Mouse (Mus musculus): ENCODE results near the gene Cks2. TPM values are rescaled to one million over a fixed set of nuclear protein-coding genes. Genes with fewer than 3 reads are reported as not detected.

Cks2 gene
- polyA plus RNA-seq, 1 experiment from 2014 or later, result 272 TPM

DNA sequence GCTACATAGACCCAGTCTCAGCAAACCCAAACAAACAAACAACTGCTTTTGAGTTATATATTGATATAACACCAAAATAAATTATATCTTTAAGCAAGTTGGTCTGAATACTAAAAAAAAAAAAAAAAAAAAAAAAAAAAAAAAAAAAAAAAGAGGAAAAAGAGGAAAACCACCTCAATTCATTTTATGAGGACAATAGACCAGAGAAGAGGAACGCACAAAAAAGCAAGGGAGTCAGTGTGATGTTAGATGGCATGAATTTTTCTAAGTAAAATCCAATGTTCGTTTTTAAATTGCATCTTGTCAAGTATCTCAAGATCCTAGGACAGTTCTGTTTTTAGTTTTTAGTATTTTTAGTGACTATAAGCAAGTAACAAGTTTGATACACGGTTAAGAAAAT, 3.6 kb upstream of the Cks2 start:
- 84% methylated on average over 3 of the region's 3 CpGs for WGBS

DNA sequence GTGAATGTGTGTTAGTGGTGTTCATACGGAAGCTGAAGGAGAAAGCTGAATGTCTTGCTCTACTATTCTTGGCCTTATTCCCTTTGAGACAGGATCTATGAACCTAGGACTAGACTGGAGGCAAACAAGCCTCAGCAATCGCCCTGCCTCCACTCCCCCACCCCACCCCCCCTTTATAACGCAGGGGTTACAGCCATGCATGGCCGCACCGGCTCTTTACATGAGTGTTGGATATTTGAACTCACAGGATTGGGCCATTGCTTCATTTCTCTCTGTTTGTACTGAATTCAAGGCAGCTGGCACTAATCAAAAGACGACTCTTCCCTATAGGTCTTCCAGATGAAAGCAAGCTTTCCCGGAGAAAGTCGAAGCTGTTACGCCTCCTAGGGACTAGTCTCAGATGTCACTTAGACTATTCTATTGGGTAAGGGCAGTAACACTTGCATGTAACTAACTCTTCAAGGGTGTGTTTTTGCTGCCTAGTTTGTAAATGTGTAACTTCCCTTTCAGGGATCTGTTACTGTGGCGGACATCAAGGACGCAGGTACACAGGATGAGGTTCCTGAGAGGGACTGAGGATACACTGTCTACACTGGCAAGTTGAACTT, 2.8 kb upstream of the Cks2 start:
- WGBS, result 37% methylated on average over 11 of the region's 11 CpGs
- Histone ChIP-seq H3K4me1 (peaks cover 16% of the 10 kb centered on the region), H3K9ac (no peak overlapping the region), H3K27ac (replicated peaks) (no peak overlapping the region), H3K4me2 (no peak overlapping the region), H3K4me3 (no peak overlapping the region), H3K9me3 (no peaks in the 10 kb centered on the region), H3K27me3 (replicated peaks) (no peaks in the 10 kb centered on the region), H3K36me3 (no peaks in the 10 kb centered on the region)
- no peak for ATAC-seq (ENCODE audit: extremely low read depth, insufficient number of reproducible peaks, low FRiP score, low TSS enrichment)

More for the DNA sequence above, 3.6 kb upstream of the Cks2 start:
- no peak overlapping the region for H3K4me3 ChIP-seq
- H3K9me3 ChIP-seq, result no peaks in the 10 kb centered on the region
- H3K27ac ChIP-seq (replicated peaks), result no peak overlapping the region
- H3K36me3 ChIP-seq, result no peaks in the 10 kb centered on the region
- H3K4me2 ChIP-seq, result no peak overlapping the region
- H3K27me3 ChIP-seq (replicated peaks), result no peaks in the 10 kb centered on the region
- no peak for ATAC-seq (ENCODE audit: extremely low read depth, insufficient number of reproducible peaks, low FRiP score, low TSS enrichment)
- H3K4me1 ChIP-seq, result peaks cover 7% of the 10 kb centered on the region
- H3K9ac ChIP-seq, result no peak overlapping the region

DNA sequence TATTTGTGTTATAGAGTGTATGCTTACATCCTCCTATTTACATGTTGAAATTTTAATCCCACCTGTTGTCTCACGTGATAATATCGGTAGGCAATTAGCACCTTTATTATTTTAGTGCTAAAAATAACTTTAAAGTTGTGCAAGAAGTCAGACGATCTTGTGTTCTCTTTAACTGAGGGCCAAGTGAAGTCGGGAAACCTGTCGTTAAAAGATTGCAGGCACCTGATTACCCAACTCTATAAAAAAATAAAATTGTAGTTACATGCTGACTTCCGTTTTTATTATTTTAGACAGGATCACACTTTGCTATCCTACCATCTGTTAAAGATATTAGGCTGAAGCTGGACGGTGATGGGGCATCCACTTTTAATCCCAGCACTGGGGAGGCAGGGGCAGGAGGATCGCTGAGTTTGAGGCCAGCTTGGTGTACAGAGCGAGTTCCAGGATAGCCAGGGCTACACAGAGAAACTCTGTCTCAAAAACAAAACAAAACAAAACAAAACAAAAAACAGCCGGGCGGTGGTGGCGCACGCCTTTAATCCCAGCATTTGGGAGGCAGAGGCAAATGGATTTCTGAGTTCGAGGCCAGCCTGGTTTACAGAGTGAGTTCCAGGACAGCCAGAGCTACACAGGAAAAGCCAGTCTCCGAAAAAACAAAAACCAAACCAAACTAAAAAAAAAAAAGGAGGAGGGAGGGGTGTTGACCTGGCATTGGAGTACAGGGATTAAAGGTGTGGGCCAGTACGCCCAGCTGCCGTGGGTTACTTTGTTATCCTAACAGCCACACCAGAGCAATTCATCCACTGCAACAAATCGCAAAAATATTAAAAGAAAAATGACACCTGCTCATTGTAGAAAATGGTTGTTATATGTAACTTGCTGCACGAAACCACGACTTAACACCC, 856 bp upstream of the Cks2 start:
- peak overlapping the region; percentile 80 for H3K4me2 ChIP-seq
- H3K27ac ChIP-seq (replicated peaks), result peak overlapping the region; percentile 82
- ATAC-seq (ENCODE audit: extremely low read depth, insufficient number of reproducible peaks, low FRiP score, low TSS enrichment), result no peak
- no peaks in the 10 kb centered on the region for H3K27me3 ChIP-seq (replicated peaks)
- H3K4me1 ChIP-seq, result peaks cover 32% of the 10 kb centered on the region
- H3K9me3 ChIP-seq, result no peaks in the 10 kb centered on the region
- WGBS, result 40% methylated on average over 20 of the region's 20 CpGs
- peak overlapping the region; percentile 92 for H3K4me3 ChIP-seq
- H3K36me3 ChIP-seq, result no peaks in the 10 kb centered on the region
- H3K9ac ChIP-seq, result peak overlapping the region; percentile 79

DNA sequence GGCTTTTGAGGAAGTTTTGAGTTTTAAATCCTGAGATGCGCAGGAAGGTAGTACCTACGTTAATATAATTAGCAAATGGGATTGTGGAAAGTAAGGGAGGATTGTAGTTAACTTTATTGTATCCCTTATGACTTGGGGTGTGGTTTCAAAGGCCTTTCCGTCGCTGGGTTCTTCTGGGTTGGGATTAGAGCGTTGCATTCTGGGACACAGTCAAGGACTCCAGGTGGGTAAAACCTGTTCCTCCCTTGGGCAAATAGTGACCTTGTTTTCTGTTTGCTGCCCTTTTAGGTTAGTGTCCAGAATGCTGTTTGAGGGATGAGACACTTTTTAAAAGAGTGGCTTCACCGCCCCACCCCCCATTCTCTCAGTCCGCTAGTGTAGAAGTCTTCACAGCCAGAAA, 840 bp downstream of the Cks2 start:
- 0% methylated on average over 7 of the region's 7 CpGs for WGBS
- H3K9me3 ChIP-seq, result no peaks in the 10 kb centered on the region
- peak overlapping the region; percentile 80 for H3K4me2 ChIP-seq
- H3K36me3 ChIP-seq, result peaks cover 11% of the 10 kb centered on the region
- H3K27ac ChIP-seq (replicated peaks), result peak overlapping the region; percentile 87
- no peaks in the 10 kb centered on the region for H3K27me3 ChIP-seq (replicated peaks)
- no peak for ATAC-seq (ENCODE audit: extremely low read depth, insufficient number of reproducible peaks, low FRiP score, low TSS enrichment)
- H3K4me3 ChIP-seq, result peak overlapping the region; percentile 92
- peak overlapping the region; percentile 94 for H3K9ac ChIP-seq
- H3K4me1 ChIP-seq, result peaks cover 35% of the 10 kb centered on the region

DNA sequence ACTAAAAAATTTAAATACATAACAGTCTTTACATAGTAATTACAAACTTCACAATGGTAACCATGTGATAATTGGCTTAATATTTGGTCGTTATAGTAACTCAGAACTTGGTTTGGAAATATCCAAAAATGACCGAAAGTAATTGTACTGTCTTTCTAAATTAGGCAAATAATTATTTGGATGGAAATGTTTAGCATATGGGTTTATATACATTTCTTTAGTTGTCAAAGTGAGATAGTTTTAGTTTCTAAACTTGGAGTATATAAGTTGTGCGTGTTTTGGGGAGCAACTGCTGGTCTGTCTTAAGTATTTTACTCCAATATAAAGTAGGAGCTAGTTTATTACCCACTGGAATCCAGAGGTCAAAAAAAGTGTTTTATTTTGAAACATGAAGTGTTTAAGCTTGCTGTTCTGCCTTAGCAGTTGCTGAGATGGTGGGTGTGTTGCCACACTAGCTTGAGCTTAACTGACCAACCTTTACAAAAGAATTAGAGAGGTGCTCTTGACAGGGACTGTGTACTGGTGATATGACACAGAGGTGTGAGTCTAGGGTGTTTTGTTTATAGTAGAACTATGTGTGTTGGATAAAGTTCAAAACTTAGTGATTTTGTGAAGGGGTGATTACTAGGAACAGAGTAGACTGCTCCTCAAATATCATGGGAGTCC, 1.5 kb downstream of the Cks2 start:
- Histone ChIP-seq H3K4me1 (peaks cover 39% of the 10 kb centered on the region), H3K27me3 (replicated peaks) (no peaks in the 10 kb centered on the region), H3K4me2 (peak overlapping the region; percentile 80), H3K9ac (peak overlapping the region; percentile 94), H3K4me3 (peak overlapping the region; percentile 92), H3K36me3 (peaks cover 12% of the 10 kb centered on the region), H3K27ac (replicated peaks) (peak overlapping the region; percentile 28; the same call in 1 of the 2 replicates), H3K9me3 (no peaks in the 10 kb centered on the region)
- no peak for ATAC-seq (ENCODE audit: extremely low read depth, insufficient number of reproducible peaks, low FRiP score, low TSS enrichment)
- 16% methylated on average over 3 of the region's 3 CpGs for WGBS

DNA sequence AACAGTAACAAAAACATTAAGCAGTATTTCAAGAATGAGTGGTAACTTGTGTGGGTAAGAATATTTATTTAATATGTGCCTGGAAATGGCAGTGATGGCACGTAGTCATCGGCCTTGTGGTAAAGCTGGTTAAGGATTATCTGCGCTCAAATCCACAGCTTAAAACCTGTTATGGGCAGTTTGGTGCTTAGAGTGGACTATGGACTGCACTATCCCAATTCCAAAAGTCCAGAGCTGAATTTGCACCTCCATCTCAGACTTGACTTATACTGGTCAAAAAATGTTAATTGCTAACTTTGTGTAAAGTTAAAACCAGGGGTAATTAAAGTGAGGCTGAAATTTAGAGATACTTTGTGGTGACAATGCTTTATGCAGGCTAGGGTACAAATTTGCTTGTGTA, 2.7 kb downstream of the Cks2 start:
- no peaks in the 10 kb centered on the region for H3K9me3 ChIP-seq
- 77% methylated on average over 3 of the region's 3 CpGs for WGBS
- peak overlapping the region; percentile 79 for H3K9ac ChIP-seq
- peak overlapping the region; percentile 92 for H3K4me3 ChIP-seq
- ATAC-seq (ENCODE audit: extremely low read depth, insufficient number of reproducible peaks, low FRiP score, low TSS enrichment), result no peak
- peaks cover 16% of the 10 kb centered on the region for H3K36me3 ChIP-seq
- H3K27ac ChIP-seq (replicated peaks), result no peak overlapping the region
- peaks cover 45% of the 10 kb centered on the region for H3K4me1 ChIP-seq
- peak overlapping the region; percentile 80 for H3K4me2 ChIP-seq
- H3K27me3 ChIP-seq (replicated peaks), result no peaks in the 10 kb centered on the region

DNA sequence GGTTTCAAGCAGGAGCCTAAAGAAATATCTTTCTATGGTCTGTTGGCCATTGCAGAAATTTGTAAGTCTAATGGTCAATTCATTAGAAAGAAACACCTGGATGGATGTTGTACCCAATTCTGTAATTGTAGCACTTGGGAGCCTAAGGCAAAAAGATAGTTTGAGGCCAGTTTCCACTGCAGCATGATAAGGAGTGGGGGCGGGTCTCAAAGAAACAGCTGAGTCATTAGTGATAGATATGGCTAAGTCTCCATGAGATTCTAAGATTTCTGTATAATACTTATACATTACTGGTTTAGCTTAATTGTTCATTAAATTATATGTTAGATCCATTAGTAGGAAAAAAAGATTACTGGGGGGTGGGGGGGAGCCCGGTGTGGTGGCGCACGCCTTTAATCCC, 3.2 kb downstream of the Cks2 start:
- peaks cover 45% of the 10 kb centered on the region for H3K4me1 ChIP-seq
- H3K27ac ChIP-seq (replicated peaks), result no peak overlapping the region
- 77% methylated on average over 4 of the region's 4 CpGs for WGBS
- H3K36me3 ChIP-seq, result peaks cover 21% of the 10 kb centered on the region
- ATAC-seq (ENCODE audit: extremely low read depth, insufficient number of reproducible peaks, low FRiP score, low TSS enrichment), result no peak
- peak overlapping the region; percentile 80 for H3K4me2 ChIP-seq
- H3K27me3 ChIP-seq (replicated peaks), result no peaks in the 10 kb centered on the region
- no peaks in the 10 kb centered on the region for H3K9me3 ChIP-seq
- peak overlapping the region; percentile 79; the same call in 1 of the 2 replicates for H3K9ac ChIP-seq
- peak overlapping the region; percentile 92 for H3K4me3 ChIP-seq

DNA sequence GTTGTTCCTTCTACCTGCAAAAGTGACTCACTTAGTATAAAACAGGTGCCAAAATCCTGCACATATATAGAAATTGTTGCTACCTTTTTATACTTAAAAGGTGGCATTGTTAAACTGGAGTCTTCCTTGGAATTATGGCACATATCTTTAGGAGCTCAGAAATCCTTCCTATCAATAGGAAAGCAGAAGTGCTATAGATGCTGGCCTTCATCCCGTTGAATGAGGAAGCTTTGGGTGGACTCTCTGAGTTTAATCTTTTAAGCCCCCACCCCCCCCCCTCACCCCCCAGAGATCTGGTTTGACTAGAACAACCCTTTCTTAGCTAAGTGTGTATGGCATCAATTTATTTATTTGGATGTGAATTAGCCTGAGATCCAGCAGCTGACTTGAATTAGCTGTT, 4.7 kb downstream of the Cks2 start:
- ATAC-seq (ENCODE audit: extremely low read depth, insufficient number of reproducible peaks, low FRiP score, low TSS enrichment), result no peak
- peaks cover 41% of the 10 kb centered on the region for H3K4me1 ChIP-seq
- 77% methylated on average over 1 of the region's 1 CpGs for WGBS
- H3K4me3 ChIP-seq, result no peak overlapping the region
- no peaks in the 10 kb centered on the region for H3K27me3 ChIP-seq (replicated peaks)
- peaks cover 35% of the 10 kb centered on the region for H3K36me3 ChIP-seq
- no peaks in the 10 kb centered on the region for H3K9me3 ChIP-seq
- H3K4me2 ChIP-seq, result no peak overlapping the region
- H3K27ac ChIP-seq (replicated peaks), result no peak overlapping the region
- no peak overlapping the region for H3K9ac ChIP-seq

DNA sequence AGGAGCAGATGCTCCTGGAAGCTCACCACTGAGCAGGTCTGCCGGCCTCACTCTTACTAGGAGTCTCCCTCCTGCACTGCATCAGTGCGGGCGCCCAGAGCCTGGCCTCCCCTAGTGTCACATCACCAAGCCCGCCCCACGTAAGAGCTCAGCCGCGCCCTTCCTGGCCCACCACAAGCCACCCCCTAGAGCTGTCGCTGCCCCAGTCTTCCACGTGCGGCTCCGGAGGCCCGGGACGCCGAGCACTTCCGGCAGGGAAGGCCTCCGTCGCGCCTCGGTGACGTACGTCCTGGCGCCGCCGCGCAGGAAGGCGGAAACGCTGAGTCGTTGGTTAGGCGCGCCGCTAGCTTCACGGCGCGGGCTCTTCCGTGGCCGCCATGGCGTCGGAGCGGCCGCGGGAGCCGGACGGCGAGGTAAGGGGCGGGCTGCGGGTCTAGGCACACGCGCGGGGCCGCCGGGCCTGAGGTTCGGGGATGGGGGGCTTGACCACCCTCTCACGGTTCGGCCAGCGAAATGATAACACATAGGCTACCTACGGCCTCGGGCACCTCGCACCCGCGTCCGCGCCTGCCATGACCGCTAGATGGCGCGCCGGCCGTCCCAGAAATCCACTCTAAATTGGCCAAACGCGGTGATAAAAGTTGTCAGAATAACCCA, 6.5 kb downstream of the Cks2 start, which contains the start of gene Secisbp2:
TSS of gene Secisbp2 (plus strand) at position 290 of the 657 bp plus-strand sequence.
- Histone ChIP-seq H3K27me3 (replicated peaks) (no peaks in the 10 kb centered on the region), H3K9ac (peak within 1 kb of the TSS; percentile 91), H3K4me1 (peaks cover 40% of the 10 kb centered on the region), H3K27ac (replicated peaks) (peak within 1 kb of the TSS; percentile 90), H3K4me3 (peak within 1 kb of the TSS; percentile 84), H3K4me2 (peak within 1 kb of the TSS; percentile 89), H3K9me3 (no peaks in the 10 kb centered on the region), H3K36me3 (peaks cover 53% of the 10 kb centered on the region)
- peak; percentile 84 for ATAC-seq (ENCODE audit: extremely low read depth, insufficient number of reproducible peaks, low FRiP score, low TSS enrichment)
- WGBS, result under 1% methylated on average over 69 of the region's 69 CpGs

DNA sequence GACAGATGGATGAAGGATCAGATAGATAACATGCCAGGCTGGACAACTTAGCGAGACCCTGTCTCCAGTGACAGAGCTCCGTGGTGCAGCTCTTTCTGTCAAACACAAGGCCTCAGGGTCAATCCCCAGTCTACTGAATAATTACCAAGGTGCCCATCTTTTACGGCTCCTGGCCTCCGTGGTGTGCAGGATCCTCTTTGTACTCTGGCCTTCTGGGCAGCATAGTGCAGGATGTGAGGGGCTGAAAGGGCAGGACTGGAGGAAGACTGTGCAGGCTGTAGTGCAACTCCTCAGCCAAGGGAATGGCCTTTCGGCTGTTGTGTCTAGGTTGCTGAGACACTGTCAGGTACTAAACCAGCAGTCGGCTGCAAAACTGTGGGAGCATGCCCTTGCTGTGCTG, 8.1 kb downstream of the Cks2 start:
- WGBS, result 92% methylated on average over 6 of the region's 6 CpGs
- Histone ChIP-seq H3K27me3 (replicated peaks) (no peaks in the 10 kb centered on the region), H3K4me2 (no peak overlapping the region), H3K27ac (replicated peaks) (no peak overlapping the region), H3K4me3 (no peak overlapping the region), H3K36me3 (peaks cover 69% of the 10 kb centered on the region), H3K9ac (no peak overlapping the region), H3K9me3 (no peaks in the 10 kb centered on the region), H3K4me1 (peaks cover 23% of the 10 kb centered on the region)
- ATAC-seq (ENCODE audit: extremely low read depth, insufficient number of reproducible peaks, low FRiP score, low TSS enrichment), result no peak

DNA sequence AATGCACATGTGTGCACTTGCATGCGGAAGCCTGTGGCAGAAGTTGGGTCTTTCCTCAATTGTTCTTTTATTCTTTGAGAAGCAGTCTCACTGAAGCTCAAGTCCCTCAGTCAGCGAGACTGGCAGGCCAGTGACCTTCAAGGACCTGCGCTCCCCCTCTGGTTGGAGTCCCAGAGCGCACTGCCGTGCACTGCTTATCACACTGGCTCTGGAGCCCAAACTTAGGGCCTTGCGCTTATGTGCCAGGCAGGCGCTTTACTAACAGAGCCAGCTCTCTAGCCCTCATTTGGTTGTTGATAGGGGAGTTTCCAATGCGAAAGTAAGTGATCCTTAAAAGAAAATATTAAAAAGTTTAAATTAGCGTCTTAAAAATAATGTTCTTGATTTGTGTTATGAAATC, 8.9 kb downstream of the Cks2 start:
- Histone ChIP-seq H3K36me3 (peaks cover 77% of the 10 kb centered on the region), H3K4me1 (peaks cover 15% of the 10 kb centered on the region), H3K27ac (replicated peaks) (no peak overlapping the region), H3K9me3 (no peaks in the 10 kb centered on the region), H3K27me3 (replicated peaks) (no peaks in the 10 kb centered on the region), H3K4me3 (no peak overlapping the region), H3K9ac (no peak overlapping the region), H3K4me2 (no peak overlapping the region)
- WGBS, result 79% methylated on average over 9 of the region's 9 CpGs
- no peak for ATAC-seq (ENCODE audit: extremely low read depth, insufficient number of reproducible peaks, low FRiP score, low TSS enrichment)

Measured in heart, embryonic 13.5 days (tissue).